Mouse (Mus musculus): Measurements from ENCODE around the gene Rdh19.

DNA sequence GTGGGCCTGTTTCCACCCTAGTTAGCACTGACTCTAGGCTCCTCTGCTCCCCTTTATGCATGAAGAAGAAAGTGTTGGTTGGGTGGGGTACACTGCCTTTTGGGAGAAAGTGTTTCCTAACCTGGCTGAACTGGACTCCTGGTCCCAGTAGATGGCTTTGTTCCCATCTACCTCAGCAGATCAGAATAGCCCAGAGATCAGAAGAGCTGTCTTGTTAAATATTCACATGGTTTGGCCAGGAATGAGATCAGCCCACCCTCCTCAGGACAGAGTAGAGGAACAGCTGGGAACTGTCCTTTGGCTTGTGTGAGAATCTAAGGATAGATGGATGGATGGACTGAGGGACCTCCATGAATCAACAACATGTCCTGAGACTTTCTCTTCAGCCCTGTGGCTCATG, 33.8 kb upstream of the Rdh19 start:
- TF ChIP-seq CTCF (IDR thresholded peaks at IDR 0.05; ENCODE audit: low read depth, low read length) (no peak), POLR2A (IDR thresholded peaks at IDR 0.05; ENCODE audit: insufficient read depth, low read length) (no peak)

All from ES-Bruce4 (cell line).